Mouse (Mus musculus) urinary bladder, postnatal 4 days (tissue): ENCODE results near the gene Pla2g12b.

Source experiments
- DNase-seq, 2 experiments: peaks; one replicate each; pipeline ENCODE4 v3.0.0; 2021 to 2022; ENCODE audit warnings: low spot score in 2 of 2

The Pla2g12b gene

GRCm38 (mm10) chr10:59467297-59467696 lies 63.8 kb downstream of the Pla2g12b start:
- no peak for DNase-seq

DNA sequence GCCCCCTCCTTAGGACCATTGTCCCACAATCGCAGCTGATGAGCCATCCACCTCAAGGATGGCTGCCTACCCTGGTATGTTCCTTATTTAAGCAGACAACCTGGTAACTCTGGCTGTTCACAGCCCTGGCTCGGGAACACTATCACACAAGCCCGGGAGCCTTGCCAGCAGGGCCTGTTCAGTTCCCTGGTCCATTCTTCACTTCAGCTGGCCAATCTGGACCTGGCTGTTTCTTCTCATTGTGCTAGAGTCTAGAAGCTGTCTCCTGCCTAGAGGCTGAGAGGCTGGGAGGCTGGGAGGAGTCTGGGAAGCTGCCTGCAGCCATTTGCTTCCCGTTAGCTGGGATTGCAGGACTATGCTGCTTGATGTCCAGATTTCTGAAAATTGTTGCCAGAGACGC lies 67.0 kb downstream of the Pla2g12b start:
- no peak for DNase-seq
